ENCODE assay signal across 15 mouse cellular contexts in genomic region chr8:120962606-120963380, GRCm38 (mm10).
"Had no signal": no experiment of that assay in that cellular context is flagged by ENCODE, and none has a peak within 500 bp of the region (broad histone marks: within the 10 kb centered on the region; RNA-seq: fewer than 3 reads in every experiment).

No protein-coding gene starts in this region.

- H3K27ac ChIP-seq: layer of hippocampus, adult 2 months; left cerebral cortex, adult 2 months; limb, embryonic 15.5 days; liver, embryonic 12.5 days; midbrain, embryonic 10.5 days; midbrain, embryonic 15.5 days; neural tube, embryonic 13.5 days; stomach, postnatal 0 days had no signal

- H3K4me3 ChIP-seq: layer of hippocampus, adult 2 months; left cerebral cortex, adult 2 months; limb, embryonic 15.5 days; liver, embryonic 12.5 days; midbrain, embryonic 10.5 days; midbrain, embryonic 15.5 days; neural tube, embryonic 13.5 days had no signal

- DNase-seq: kidney, postnatal 4 days; lung, embryonic 14.5 days; lung, postnatal 10 days; lung, postnatal 4 days; right cerebral cortex, adult 18-20 months; right cerebral cortex, postnatal 25 days; thymus, postnatal 4 days had no signal
